Mouse (Mus musculus) A20 (cell line): Measurements from ENCODE around the gene 4930518I15Rik.
"Not testable (repeated sequence)": the region's sequence is repeated elsewhere in the genome, so short reads cannot be mapped to it uniquely, and the experiment has no call there.

ENCODE experiments used
- DNase-seq: peaks from one replicate; pipeline ENCODE4 v3.0.0-alpha.2; 2011; ENCODE audit warnings: low read depth, low spot score

The 4930518I15Rik gene

DNA sequence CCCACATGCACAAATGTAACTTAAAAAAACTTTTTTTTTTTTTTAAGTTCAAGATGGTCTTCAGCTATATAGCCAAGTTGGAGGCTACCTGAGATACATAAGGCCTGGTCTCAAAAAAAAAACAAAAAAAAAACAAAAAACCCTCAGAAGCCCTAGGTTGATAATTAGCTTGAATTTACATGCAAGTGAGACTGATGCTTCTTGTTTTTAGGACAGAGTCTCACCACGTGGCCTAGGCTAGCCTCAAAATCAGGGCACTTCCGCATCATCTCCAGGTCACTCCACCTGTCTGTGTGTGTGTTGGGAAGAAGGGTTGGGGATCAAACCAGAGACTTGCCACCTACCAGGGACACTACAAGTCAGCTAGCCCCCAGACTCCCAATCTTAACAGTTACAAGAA lies at the start of gene 4930518I15Rik:
Gene 4930518I15Rik, minus strand, starts transcription at position 112 of the 400 bp plus-strand sequence.
- no peak for DNase-seq

DNA sequence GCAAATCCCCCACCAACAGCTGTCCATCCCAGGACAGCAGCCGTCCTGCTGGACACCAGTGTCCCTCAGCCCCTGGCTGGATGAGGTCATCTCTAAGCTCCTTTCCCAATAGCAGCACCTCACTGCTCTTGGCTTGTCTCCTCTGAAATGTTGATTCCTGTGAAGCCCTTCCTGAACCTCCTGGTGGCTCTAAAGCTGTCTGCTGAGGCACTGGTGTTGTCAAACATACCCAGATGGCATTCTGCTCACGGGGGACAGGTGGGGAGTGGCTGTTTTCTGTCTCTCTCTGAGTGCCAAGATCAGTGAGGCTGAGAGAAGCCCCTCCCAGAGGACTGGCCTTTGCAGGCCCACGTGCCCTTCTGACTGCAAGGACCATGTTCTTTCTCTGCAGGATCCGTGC lies 48.2 kb upstream of the 4930518I15Rik start:
- not testable (repeated sequence) for DNase-seq

DNA sequence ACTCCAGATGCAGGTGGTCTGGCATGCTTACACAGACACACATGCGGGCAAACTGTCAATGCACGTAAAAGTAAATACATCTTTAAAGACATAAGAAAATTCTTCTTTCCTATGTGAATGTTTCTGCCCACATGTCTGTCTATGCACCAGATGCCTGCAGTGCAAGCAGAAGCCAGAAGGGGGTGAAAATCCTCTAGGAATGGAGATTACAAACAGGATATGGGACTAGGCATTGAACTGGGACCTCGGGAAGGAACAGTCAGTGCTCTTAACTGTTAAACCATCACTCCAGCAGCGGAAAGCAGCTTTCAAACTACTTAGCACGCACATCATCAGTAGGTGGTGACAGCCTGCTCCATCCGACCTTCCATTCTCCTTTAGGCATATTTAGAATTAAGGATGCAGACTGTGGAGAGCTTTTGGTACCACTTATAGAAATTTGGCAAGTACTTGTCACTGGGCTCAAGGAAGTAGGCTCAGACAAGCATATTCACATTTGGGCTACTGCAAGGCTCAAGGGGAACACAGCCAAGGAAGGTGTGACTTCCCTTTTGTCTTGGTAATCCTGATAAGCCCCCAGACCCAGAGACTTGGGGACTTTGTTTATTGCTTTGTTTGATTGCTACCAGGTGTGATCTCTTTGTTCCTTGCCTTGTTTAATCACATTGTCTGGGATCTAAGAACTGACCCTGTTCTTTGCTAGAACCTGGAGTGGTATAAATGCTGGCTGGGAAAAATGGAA lies 47.4 kb upstream of the 4930518I15Rik start:
- DNase-seq: no peak

DNA sequence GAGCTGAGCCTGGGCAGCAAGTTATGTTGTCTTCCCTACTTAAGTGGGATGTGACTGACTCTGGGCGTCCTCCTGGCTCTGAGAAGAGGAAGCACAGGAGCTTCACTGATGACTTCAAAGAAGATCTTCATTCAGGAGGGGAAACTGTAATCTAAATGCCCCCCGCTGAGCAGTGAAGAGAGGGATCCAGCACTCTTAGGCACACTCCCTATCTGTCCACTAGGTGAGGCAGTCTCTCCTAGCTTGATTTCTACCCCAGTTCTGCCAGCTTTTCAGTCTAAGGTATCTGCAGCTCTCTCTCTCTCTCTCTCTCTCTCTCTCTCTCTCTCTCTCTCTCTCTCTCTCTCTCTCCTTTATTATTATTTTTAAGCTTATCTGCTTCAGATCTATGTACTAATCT lies 45.6 kb upstream of the 4930518I15Rik start:
- DNase-seq: no peak

DNA sequence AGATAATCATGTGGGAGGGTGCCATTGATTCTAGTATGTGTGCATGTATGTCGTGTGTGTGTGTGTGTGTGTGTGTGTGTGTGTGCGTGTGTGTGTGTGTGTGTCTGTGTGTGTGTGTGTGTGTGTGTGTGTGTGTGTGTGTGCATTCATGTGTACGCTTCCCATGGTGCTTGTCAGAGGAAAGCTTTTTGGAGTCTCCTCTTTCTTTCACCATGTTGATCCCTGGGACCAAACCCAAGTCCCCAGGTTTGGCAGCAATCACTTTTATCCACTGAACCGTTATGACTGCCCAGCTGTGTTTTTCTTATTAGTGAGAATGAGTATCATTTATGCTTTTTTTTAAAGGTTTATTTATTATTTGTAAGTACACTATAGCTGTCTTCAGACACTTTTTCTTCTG lies 44.7 kb upstream of the 4930518I15Rik start:
- DNase-seq: not testable (repeated sequence)

DNA sequence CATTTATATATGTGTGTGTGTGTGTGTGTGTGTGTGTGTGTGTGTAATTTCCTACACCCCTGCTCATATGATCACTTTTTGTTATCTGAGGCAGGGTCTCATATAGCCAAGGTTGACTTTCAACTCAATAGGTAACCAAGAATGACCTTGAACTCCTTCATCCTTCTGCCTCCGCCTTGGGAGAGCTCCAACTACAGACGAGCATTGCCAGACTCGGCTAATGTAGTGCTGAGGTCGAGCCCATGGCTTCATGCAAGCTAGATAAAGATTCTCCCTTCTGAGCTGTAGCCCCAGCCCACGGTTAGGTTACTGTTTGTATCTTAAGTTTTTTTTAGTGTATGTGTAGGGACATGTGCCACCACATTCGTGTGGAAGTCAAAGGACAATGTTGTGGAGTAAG lies 44.1 kb upstream of the 4930518I15Rik start:
- no peak for DNase-seq

DNA sequence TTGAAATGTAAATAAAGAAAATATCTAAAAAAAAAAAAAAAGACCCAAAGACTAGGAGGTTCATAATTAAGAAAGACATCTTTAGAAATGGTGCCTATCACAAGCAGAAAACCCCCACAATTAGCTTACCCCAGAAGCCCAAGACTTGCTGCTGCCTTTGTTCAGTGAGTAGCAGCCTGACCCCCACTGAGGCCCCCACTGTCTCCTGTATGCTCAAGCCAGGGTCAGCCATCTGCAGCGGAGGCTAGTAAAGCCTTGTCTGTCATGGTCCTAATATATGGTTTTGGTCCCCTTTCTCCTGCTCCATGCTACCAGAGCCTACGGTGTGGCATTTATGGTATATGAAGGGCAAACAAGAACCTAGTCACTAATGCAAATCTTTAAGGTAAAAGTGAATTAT lies 43.6 kb upstream of the 4930518I15Rik start:
- no peak for DNase-seq

DNA sequence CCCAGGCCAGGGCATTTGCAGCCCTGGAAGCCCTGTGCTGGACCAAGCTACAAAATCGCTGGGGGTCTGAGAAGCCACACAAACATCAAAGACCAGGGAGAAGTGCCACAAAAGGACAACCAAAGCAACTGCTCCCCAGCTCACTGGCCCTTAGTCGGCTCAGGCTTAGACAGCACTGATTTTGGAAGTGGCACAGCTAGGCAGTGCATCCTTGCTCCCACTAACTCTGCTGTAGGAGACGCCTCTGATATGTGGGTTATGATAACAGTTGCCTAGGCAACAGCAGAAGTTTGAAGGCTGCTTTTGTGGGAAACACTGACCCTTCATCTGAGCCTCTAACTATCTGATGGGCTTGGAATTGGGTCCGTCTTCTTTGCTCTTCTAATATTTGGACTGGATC lies 41.4 kb upstream of the 4930518I15Rik start:
- no peak for DNase-seq

DNA sequence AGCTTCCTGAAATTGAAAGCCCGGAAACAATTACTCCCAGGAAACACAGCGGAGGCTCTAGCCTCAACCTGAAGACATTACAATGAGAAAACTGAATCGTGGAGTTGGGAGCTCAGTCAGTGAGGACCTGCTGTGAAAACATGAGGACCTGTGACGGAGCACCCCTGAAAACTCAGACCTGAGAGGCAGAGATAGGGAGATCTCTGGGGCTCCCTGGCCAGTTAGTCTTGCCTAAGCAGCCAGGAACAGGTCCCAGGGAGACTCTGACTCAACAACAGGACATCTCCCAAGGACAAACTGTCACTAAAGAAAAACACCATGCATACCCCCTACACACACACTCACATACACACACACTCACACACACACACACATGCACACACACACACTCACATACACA lies 40.6 kb upstream of the 4930518I15Rik start:
- no peak for DNase-seq

DNA sequence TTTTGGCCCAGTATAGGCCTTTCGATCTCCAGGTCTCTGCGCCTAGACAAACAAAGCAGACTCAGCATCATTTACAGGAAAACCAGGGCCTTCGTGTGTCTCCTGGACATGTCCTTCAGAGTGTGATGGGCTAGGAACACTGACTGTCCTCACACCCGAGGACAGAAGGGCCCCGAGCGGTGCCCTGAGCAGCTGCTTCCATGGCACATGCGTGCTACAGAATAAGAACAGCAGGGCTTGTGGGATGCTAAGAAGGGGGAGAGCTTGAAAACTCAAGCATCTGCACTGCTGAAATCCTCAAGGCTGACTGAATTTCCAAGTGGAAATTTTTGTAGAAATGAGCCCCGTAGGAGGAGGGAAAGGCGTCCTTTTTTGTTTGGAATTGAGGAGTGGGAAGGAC lies 39.3 kb upstream of the 4930518I15Rik start:
- no peak for DNase-seq

DNA sequence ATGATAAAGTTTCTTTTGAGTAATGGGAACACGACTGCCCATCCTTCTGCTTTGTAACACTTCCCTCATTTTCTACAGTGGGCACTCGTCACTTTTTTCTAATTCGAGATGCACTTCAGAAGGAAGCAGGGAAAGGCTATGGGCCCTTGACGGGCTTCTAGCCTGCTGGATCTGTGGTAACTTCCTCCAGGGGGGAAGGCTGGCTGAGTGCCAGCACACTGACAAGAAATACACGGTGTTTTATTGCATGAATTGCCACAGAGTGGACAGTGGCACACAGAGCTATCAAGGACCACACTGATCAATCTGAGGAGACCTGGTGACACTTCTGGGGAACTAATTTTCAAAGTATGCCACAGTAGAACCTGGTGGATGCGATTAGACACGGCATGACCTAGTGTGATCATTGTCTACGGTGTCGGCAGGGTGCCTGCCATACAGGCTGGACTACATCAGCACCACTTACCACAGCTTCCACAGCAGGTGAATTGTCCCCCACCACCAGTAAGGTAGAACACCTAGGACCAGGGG lies 38.7 kb upstream of the 4930518I15Rik start:
- DNase-seq: no peak

DNA sequence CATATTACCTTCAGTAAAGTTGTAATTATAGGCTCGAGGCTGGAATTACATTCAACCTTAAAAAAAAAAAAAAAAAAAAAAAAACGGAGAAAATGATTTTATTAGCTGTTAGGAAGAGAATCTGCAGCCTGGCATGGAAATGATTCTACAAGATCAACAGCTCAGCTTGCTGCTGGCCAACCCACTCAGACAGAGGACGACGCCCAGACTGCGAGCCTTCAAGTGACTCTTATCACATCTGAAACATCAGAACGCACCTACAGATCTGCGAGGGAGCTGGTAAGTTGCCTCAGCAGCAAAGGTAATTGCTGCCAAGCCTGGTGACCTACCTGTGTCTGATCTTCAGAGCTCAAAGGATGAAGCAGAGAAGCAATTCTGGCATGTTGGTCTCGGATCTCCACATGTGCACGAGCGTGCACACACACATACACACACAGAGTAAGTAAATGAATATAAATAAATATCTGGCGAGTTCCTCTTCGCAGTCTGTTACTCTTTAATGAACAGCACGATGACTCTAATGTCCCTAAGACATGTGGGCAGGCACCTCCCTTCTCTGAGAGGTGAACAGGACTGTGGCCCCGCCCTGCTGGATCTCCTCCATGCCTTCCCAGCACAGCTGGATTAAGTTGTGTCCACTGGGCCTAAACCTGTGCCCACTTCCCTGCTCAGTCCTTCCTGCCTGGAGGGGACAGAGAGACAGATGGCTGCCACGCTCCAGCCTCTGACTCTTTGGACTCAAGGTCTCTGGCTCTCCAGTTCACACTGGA lies 36.9 kb upstream of the 4930518I15Rik start:
- DNase-seq: no peak

DNA sequence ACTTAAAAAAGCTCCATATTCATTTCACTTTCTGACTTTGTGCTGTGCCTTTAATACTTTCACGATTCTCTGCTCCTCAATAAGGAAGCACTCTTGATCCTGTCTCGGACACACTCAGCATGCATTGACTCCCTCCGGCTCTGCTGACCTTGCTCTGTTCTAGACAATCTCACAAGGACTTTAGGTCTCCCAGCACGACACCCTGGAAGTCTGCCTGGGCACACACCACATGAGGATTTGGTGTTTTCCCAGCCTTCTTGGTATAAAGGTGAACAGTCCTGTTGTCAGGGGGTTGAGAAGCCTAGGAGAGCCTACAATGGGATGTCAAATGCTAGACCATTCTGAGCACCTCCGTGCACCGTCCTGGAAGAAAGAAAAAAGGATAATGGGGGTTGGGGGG lies 35.1 kb upstream of the 4930518I15Rik start:
- no peak for DNase-seq

DNA sequence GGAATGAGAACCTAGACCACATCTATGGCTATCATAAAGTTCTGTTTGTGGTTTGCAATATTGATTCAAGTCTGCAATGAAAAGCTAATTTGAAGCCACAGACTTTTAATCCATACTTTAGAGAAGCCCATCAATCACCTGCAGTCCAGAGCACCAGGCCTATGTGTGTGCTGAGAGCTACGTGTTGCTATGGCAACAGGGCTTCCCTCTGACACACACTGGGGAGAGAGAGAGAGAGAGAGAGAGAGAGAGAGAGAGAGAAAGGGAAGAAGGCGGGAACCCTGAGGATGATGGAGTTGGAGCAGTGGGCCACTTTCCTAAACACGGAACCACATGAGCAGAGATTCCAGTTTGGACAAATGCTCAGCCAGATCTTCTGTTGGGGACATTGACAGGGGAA lies 34.5 kb upstream of the 4930518I15Rik start:
- DNase-seq: no peak

DNA sequence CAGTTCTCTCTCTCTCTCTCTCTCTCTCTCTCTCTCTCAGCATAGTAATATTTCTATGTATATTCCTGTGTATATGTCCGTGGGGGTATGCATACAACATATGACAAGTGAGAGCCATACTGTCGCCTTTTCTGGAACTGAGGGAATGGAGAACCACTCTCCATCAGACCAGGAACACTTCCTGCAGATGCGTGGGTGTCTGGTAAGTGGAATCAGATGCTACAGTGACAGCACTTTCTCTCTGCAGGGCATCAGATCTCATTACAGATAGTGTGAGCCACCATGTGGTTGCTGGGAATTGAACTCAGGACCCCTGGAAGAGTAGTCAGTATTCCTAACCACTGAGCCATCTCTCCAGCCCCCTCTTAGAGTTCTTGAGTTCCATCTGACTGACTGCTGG lies 30.7 kb upstream of the 4930518I15Rik start:
- DNase-seq: no peak

DNA sequence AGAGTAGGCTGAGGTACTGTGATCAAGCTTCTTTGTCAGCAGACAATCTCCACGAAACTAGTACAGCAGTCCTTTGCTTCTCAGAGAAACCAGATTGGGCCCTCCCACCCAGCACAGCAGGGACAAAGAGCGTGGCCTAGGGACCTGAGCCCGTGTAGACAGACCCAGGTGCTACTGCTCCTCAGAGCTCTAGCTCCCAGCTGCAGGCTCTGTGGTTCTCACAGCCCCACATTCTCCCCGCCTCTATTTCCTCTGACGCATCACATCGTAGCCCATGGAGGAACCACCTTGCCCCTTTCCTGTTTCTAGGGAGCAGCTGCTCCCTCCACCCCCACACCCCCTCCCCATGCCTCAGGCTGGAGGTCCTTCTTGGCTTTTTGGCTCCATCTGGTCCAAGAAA lies 29.3 kb upstream of the 4930518I15Rik start, which contains the start of gene Sla2:
Gene Sla2, minus strand, starts transcription at position 176 of the 400 bp plus-strand sequence.
- DNase-seq: peak; percentile 38

DNA sequence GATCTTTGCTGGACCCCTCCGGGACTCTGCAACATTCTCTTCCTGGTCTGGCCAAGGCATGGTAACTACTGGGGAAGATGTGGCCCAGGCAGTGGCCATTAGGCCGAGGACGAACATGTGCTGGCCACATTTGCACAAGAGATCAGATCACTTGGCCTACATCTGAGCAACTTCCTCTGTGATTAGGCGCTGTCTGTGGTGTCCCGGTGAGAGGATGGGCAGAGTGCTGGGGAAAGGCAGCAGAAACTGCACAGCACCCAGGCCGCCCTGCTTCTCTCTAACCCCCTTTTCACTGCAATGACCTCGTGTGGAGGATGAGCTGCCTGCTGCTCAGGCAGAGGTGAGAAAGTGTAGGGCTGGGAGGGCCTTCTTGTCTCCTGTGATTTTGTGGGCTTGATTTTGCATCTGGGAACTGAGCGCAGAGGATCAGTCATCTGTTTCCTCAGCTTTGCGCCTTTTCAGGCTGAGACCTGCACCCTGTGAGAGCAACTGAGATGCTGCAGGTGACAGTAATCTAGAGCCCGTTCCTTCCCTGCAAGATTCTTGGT lies 28.4 kb upstream of the 4930518I15Rik start:
- no peak for DNase-seq

DNA sequence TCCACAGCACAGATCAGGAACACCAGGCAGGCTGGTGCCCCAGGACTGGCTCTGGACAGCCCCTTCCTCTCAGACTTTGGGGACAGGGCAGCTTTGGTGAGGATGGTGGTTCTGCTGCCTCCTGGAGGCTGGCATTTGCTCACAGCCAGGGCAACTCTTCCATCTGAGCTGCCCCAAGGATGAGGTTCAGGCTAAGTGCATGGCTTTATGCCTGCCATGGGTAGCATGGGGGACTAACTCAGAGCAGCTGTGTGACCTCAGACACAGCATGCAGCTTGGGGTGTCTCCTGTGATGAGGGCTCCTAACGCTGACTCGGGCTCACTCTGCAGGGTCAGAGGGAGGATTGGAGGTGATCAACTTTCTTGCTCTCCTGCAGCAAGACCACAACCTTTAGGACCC lies 27.9 kb upstream of the 4930518I15Rik start:
- not testable (repeated sequence) for DNase-seq

DNA sequence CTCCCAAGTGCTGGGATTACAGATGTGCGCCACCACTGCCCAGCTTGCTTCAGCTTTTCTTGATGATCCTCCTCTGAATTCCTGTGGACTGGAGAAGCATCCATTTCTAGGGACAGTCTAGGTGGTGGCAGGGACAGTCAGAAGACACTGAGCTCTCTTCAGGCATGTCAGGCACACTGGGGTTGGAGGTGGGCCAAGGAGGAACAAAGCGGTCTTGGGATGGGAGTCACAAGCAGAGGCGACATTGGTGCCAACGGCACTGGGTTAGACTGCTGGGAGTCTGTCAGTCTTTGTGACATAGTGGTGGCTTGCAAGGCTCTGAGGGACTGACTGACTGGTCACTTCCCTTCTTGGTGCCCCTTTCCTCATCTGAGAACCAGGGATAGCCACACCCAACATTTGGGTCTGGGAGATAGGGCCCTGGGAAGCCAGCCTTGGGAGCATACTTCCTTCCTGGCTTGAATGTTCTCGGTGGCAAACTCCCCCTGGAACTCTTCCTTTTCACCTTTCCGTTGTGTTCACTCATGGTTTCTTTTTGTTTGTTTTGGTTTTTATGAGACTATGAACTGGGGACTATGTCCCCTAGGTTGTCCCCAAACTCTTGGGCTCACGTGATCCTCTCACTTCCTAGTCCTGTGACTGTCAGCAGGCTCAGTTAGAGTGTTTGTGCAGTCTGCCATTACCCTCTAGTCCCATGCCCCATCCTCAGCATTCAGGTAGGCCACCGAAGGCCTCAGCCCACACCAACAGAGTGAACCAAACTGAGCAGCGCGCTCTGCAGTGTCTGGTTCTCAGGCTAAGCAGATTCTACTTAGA lies 26.9 kb upstream of the 4930518I15Rik start:
- DNase-seq: no peak

DNA sequence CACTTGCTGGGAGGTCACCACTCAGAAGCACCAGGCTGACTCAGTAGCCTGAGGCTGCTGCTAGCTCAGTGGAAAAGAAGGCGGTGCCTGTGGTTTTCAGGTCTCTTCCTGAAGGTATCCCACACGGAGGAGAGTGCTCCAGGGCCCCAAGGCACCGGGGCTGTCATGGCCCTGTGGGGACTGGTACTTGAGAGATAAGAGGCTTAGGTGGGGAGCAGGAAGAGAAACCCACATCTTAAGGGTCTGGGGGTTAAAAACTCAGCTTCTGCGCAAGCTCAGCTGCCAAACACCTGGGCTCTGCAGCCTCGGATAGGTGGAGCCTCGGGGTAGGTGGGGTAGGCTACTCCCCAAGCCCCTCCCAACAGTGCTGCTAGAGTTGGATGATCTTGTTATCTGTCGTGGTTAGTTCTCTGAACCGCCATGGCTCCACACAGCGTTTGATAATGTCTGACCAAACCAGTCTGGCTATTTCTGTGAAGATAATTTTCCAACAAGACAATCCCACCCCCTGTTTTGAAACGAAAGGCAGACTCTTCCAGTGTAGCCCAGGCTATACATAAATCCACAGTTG lies 24.8 kb upstream of the 4930518I15Rik start:
- DNase-seq: no peak

DNA sequence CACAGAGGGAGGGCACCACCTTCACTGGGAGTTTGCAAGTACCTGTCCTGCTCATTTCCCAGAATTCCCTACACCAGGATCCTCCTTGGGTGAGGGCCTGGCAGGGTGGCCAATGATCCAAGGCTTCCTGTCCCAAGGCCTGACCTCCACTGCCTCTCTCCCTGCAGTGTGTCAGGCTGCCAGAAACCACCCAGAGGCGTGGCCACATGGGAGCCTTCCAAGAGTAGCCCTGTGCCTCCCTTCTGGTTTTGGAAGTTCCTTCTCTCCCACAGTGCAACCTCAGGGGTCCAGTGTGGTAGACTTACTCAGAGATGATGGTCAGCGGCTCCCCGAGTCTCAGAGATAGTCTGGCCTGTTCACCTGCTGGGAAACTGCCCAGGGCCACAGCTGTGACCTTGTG lies 21.8 kb upstream of the 4930518I15Rik start:
- DNase-seq: no peak
